Mouse (Mus musculus) layer of hippocampus, postnatal 10 days (tissue): ENCODE data around the gene Ky. TPM values are rescaled to one million over a fixed set of nuclear protein-coding genes. Genes with fewer than 3 reads are reported as not detected.

Source experiments
- DNase-seq, 2 experiments: peaks; one replicate each; pipeline ENCODE4 v3.0.0; 2021; ENCODE audit warnings: low spot score in 2 of 2
- long read RNA-seq: library from polyadenylated mRNA; stranded (forward); transcript quantifications from one replicate; pipeline ENCODE4 v2.0.0, GENCODE M21; 2023
- total RNA-seq, 2 experiments: library from RNA; stranded (reverse); gene quantifications; 2 replicates each; pipeline ENCODE4 v1.2.3; 2021

Ky gene
- total RNA-seq, result 1 to 10 TPM; 4.8 to 4.9 TPM
- long read RNA-seq, partial matches to known transcripts, result 0 of 3 reads
- long read RNA-seq, other reads (novel, unspliced or antisense), result 3 of 3 reads

DNA sequence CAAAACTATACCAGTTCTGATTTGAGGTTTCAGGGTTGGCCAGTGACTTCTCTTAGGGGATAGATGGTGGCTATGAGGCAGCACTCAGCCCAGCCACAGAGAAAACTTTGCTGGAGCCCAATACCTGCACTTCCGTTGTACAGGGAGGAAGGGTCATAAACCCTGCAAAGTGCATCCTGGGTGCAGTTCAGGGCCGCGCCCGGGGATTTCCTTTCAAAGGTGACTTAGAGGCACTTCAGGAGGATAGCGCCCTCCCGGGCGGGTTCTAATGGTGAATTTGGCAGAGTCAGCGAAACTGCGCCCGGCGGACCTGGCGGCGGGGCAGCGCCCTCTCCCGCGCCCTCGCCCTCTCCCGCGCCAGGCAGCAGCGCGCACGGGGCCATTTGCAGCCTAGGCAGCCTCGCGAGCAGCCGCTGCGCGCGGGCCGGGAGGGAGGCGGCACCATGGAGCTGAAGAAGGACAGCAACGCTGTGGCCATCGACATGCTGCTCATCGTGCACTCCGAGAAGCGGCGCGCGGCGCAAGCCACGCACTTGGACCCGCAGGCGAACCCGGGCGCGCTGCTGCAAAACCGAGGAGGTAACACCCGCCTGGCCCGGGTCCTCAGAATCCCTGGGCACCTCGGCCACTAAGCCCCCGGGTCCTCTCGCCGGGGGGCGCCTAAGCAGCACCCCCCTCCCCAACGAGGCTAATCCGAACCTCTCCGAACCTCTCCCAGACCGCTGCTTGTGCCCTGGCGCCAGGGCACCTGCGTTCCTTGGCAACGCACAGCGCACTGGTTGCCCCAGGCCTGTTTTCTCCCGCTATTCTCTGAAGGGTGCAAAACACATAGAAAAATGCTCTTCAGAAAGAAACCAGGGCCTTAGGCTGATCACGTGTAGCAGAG is at the start of gene Ky:
TSS of gene Ky (plus strand) at position 51 of the 886 bp plus-strand sequence.
- peak; percentile 42 to 58 for DNase-seq

DNA sequence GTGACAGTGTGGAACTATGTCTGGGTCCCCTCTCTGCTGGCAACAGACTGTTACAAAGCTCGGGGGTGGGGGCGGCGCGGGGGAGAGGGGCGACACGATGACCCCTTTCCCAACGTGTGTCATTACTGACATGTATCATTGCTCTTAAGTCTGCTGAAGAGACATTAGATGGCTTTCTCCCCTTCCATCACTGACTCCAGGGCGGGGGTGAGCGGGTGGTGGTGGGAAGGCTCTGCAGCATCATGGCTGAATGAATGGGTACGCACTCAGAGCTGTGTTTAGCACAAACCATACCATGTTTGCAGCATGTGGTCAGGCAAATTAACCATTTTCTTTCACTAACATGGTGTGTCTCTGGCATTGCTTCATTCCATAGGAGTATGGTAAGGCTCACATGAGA is 43.3 kb upstream of the Ky start:
- no peak for DNase-seq

DNA sequence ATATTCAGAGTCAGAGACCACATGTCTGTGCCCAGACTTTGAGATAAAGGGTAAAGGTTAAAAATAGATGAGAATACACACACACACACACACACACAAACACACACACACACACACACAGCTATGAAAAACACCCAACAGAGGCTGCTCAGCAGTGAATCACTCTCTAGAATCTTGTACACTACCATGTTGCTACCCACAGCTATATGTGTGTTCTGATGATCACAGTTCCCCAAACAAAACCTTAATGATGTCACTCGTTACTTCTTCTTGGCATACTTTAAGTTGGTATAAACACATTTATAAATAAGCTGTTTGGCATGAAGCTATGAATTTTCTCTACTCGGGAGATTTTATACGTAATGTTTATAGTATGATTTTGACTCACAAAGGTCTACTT is 40.5 kb upstream of the Ky start:
- DNase-seq, result no peak

DNA sequence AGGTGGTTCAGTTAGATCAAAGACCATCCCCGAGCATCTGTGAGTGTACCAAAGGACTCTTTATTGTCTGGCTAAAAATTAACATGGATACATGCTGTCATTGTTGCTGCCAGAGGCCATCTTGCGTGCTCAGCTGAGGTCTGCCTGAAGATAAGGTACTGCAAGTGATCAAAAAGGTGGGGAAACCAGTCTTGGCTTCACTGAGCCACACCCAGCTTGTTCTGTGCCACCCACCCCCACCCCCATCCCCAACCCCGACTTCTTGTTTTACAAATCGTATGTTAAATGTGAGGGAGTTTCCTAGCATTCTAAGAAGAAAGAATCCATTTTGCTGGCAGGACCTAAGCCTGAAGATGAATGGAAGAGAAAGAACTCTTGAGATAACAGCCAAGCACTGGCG is 39.8 kb upstream of the Ky start:
- no peak for DNase-seq

DNA sequence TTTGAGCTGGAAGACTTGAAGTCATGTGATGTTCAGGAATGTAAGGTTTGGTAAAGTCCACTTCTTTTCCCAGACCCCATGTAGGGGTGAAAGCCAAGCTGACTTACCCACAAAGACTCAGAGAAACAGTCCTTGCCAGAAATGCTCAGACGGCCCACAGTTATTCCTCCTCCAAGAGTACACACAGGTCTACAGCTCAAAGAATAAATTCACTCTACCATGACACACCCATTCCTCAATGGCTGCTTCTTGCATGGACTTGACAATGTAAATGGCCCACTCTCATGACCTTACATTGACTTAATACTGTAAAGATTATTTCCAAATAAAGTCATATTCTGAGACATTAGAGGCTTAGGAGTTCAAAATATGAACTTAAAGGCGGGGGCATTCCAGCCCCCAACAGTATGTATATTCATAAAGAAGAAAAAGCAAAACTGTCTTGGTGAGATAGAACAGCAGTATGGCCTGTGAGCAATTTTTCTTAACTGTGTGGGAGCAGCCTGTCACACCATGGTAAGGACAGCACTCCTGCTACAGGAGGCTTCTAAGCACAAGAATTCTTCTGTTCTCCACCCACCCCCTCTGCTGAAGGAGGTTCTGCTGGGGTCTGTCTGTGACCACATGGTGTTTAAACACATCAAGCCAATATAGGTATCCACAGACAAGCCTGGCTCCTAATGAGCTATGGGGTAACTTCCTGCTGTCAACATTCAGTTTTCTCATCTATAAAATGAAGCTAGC is 35.3 kb upstream of the Ky start:
- no peak for DNase-seq

DNA sequence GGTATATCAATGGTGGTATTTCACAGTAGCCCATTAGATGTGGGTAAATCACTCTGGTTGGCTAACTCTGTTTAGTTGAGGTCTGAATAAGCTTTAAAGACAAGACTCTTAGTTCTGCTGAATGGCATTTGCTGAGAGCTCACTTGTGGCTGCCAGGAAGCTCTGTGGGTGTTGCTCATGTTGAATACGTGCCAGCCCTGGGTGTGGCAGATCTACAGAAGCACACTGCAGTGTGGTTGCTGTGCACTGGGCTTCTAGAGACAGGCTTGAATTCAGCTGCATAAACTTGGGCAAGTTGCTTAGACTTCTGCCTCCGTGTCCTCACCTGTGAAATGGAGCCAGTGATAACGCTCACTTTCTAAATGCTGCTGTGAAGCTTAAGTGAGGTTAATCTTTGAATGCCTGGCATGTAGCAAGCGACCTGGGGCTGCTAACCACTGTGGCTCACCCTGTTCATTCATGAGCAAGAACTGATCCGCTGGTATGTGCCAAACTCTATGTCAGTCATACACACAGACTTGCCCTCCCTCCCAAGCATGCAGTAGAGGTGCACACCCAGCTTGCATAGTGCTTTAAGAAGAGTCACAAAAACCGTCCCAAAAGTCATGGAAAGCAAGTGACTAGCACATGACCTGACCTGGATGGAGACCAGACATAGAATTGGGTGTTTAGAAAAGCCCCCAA is 27.6 kb upstream of the Ky start:
- DNase-seq, result peak in 1 of 2 experiments; percentile 47

DNA sequence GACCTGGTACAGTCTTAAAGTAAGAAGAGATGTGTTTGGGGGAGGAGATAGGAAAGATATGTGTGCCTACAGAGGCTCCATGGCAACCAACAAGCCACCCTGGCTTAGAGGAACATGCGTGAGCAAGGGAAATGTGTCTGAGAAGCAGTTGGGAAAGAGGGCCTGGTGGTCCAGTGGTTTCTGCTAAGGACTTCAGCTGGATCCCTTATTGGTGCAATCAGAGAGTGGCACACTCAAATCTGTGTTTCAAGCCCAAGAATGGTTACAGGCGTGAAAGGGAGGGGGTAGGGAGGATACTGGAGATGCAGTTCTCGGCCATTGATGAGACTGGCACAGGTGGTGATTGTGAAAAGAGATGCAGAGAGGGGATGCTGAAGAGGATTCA is 27.1 kb upstream of the Ky start:
- no peak for DNase-seq

DNA sequence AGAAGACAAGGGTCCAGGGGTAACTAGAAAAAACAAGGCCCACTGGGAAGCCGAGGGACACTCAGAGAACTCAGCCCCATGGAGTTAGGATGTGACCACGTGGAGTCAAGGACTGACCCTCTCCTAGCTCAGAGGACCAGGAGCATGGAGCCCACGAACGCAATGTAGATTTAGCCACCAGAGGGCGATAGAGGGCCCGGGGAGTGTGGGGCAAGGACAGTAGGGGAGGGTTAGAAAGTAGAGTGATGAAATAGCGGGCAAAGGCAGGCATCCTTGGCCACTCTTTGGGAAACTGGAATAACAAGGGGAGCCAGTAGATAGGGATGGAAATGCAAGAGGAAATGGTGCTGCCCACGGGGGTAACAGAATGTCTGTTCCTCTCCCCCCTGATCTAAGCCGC is 26.5 kb upstream of the Ky start:
- DNase-seq, result peak in 1 of 2 experiments; percentile 35

DNA sequence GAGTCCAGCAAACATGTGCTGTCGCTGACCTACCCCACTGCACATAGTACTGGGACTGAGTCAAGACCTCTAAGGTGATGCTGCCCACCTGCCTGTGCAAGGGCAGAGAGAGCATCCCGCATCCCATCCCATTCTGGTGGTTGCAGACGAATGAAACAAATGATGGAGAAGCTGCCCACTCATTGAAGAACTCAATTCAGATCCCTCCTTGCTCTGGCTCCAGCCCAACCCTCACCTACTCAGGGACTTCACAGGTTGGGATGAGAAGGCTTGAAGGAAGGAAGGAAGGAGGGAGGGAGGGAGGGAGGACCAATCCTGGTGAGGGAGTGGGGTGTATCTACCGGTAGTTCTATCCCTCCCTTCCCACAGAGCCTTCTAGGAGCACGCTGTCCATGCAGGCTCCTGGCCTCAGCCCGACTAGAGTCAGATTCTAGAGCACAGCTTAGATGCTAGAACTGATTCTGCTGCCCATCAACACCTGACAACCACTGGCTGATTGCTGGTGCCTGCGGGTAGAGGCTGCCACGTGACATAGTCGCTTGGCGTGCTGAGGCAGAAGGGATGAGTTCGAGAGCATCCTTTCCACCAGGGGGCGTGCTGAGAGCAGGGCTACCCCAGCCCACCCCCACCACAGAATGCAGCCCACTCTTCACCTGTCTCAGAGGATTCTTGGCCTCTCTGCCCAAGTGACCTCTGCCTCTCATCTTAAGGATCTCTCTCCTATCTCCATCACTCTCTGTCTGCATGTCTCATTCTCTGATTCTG is 13.3 kb upstream of the Ky start:
- peak in 1 of 2 experiments; percentile 55 for DNase-seq

DNA sequence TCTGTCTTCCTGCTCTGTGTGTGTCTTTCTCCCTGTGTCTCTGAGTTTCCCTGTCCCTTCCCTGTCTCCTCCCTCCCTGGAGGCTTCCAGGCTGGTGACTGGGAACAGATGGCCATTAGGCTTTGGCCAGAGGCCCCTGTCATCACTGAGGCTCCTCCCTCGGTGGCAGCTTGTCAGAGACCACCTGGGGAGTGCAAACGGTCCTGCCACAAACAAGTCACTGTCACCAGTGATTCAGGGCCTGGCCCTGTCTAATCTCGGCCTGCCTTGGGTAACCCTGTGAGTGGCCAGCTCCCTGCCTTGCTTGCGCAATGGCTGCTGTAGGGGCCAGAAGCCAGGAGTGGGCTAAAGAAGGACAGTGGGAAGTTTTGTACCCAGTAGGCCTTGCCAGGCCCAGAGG is 12.5 kb upstream of the Ky start:
- peak; percentile 37 to 52 for DNase-seq

DNA sequence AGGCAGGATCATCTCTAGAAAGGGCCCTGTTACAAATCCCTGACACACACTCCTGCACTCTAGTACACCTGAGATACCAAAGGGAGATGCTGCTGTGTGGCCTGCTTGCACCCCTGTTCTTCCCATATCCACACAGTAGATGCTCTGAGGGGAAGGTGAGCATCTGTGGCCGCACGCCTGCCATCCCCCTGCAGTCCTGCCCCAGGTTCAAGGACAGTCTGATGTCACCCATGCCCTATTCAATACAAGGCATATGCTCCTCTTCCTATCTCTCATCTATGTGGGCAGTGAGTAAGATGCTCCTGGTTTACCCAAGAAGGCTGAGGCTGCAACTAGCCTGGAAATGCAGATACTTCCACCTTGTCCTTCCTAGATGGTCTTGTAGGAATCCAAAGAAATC is 11.6 kb upstream of the Ky start:
- no peak for DNase-seq

DNA sequence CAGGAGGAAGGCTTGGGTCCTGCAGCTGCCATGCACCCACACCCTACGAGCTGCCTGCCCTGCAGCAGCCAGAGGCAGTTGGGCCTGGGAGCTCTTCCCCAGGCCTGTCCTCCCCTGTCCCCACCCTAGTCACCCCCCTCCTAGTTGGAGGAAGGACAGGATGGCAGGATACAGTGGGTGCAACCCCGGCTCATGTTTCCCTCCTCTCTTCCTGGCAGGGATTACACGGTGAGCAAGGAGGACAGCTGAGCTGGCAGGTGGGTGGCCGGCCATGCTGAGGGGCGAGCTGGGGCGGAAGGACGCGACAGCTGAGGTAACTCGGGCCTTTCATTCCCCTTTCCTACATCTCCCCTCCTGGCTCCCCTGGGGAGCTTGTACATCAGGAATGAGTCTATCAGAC is 11.1 kb upstream of the Ky start:
- DNase-seq, result no peak

DNA sequence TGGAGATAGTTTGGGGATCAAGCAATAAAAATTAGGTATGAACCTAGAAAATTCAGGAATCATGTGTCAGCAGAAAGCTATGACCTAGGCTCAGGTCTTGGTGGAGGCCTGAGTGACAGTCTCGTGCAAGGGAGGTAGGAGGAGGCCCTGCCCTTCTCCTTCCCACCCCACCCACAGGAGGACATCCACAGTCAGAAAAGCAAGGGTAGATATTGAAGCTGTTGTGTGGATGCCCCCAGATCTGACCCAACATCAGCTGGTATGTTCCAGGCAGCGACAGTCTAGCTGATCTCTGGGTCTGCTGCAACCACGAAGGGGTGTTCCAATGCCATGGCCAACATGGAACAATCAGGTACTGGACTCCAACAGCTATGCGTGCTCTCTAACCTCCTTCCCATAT is 10.3 kb upstream of the Ky start:
- DNase-seq, result no peak

DNA sequence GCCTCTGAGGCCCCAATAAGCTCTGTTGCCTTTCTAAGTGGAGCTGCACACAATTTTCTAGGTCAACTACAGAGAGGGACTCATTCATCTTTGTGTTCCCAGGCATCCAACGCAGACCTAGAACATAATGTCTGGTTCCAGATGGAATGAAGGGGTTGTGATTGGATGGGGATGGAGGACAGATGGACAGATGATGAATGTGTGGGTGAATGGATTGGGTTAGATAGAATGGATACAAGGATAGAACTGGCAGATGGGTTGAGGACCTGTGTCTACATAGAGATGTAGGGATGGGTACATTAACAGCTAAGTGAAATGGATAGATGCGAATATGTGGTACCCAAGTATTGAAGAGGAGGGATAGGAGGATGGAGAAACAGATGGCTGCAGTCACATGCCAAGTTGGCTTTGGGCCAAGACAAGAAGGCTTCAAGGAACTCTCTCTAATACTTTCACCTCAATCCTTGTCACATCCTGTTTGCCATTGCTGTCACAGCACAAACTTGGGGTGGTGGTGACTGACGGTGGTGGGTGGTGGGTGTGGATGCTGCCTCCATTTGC is 9.0 kb upstream of the Ky start:
- DNase-seq, result peak in 1 of 2 experiments; percentile 52

DNA sequence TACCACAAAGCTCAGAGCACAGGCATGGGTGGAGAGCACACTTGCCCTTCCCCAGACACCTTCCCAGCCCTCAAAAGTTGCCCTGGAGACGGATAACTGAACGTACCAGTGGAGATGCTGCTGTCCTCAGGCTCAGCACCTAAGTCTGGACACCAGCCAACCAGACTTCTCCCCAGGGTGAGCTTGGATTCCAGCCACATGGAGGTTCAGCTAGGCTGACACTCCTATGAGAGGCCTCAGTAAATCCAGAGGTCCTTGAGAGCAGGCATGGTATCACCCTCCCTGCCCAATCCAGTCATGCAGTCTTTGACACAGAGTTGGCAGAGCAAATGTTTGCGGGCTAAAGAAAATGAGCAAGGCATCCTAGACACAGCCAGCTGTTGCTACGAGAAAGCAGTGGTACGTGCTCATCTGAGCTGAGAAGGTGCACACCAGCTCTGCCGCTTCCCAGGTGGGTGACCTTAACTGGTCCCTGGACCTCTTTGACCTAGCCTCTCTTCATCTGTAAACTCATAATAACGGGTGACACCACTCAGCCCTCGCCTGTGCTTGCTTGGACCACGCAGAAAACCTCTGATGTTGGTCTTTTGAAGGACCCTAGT is 8.4 kb upstream of the Ky start:
- DNase-seq, result no peak

DNA sequence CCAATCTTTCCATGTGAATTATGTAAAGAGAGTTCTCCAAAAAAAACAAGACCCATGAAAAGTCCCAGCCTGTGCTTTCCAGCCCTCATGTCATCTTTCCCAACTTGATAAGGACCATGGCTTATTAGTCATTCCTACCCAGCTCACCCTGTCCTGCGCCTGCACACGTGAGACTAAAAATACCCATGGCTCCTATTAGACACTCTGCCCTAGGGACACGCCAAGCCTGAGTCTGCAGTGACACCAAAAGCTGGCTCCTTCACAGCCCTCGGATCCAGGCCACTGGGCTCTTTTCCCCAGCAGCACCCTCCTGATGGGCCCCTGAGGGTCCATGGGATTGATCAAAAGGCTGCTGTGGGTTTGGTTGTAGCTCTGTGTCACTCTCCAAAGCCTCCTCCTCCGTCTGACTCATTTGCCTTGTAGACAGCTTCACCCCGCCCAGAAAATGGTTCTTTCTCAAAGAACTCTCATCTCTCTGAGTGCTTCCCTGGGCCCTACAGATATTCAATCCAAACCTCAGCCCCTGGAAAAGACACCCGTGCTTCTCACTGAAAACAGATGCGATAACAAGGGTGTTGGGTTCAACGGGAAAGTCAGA is 7.6 kb upstream of the Ky start:
- DNase-seq, result no peak

DNA sequence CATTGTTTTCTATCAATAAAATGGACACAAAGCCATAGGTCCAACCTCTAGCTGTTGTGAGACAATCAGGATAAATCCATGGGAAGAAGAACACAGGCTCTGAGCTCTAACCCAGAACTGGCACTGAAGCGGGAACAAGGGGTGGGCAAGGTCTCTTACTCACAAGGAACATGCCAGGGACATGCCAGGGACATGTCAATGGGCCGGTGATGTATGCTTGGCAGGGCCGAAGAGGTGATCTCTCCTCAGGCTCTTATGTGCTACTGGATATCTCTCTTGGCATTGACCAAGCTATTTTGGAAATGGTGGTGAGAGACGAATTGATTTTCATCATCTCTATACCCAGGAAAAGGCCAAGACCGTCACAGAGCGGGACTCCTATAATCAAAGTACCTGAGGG is 6.8 kb upstream of the Ky start:
- DNase-seq, result no peak

DNA sequence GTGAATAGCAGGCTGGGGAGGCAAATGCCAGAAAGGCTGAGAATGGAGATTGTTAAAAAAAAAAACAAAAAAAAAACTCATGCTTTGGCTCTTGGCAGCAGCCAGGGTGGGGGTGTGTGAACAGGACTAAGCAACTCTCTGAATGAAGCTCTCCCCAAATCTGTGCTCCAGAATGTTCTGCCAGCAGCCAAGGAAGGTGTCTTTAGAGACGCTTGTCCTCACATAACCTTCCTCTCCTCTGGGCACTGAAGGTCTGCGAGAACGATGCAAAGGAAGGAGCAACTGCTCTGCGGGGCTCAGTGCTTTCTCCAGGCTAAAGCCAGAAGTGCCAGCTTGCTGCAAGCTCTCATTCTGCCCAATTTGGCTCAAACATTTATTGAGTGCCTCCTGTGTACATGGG is 6.3 kb upstream of the Ky start:
- DNase-seq, result peak; percentile 56 to 71

DNA sequence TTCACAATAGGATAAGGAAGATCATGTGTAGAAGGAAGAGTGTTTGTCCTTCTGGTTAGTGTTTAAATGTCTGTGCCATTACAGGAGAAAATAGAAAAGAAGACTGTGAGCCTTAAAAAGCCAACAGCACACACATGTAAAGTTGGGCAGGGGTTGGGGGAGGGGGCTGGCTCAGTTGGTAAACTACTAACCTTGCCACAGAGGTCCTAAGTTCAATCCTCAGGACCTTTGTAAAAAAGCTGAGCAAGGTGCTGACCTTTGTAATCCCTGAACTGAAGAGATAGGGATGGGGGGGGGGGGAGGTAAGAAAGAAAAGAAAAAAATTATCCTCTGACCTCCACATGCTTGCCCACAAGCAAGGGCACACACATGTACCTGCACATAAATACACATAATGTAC is 5.8 kb upstream of the Ky start:
- DNase-seq, result no peak

DNA sequence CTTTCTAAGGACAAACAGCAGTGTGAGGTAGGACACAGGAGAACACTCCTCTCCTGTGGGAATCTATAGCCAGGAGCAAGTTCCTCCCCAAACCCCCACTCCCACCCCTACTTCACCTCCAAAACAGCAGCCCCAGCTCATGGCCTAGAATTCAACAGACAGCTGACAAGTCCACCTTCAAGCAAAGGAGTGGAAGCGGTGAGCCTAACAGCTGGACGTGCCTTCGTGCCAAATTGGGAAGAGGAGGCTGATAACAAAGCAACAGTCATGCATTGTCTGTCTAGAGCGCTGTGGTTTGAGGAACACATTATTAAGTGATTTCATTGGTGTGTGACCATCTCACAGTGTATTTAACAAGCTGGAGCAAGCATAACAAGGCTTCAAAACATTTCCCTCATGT is 4.4 kb upstream of the Ky start:
- DNase-seq, result no peak
